Mouse (Mus musculus): Measurements from ENCODE around the gene Lhfpl4.

- TF ChIP-seq CTCF (IDR thresholded peaks at IDR 0.05; ENCODE audit: extremely low read depth, insufficient read depth, insufficient read length, insufficient replicate concordance), result no peak
- TF ChIP-seq POLR2A (IDR thresholded peaks at IDR 0.05; ENCODE audit: low read depth, low read length), result no peak
Measured at GRCm38 (mm10) chr6:113178286-113179194, 16.6 kb downstream of the Lhfpl4 start.
